Mouse (Mus musculus) heart, adult 2 months (tissue): Measurements from ENCODE around the gene Slc7a6.
"Not testable (repeated sequence)": the region's sequence is repeated elsewhere in the genome, so short reads cannot be mapped to it uniquely, and the experiment has no call there.

Experiments
- CTCF ChIP-seq: fragments of 200-600 bp; IDR thresholded peaks from 2 replicates; pipeline ENCODE4 v1.8.1; 2022; ENCODE audit warnings: antibody characterized with exemption, mild to moderate bottlenecking, moderate library complexity
- POLR2A ChIP-seq: fragments of 200-500 bp; IDR thresholded peaks from 2 replicates; pipeline ENCODE4 v1.6.1; 2011; ENCODE audit warnings: mild to moderate bottlenecking, low read depth, low read length, control low read depth; ENCODE audit not compliant: insufficient read depth

- TF ChIP-seq CTCF, POLR2A: not testable (repeated sequence)
These were observed 30.9 kb downstream of the Slc7a6 start for GRCm38 (mm10) chr8:106199596-106199995.
